Mouse (Mus musculus) small intestine, adult 2 months (tissue): ENCODE results near the gene Hivep2. TPM values are rescaled to one million over a fixed set of nuclear protein-coding genes. Genes with fewer than 3 reads are reported as not detected.
A peak's percentile ranks its signal among the peaks of the same experiment; 100 is the strongest.

Experiments used
- H3K27ac ChIP-seq: fragments of 200-500 bp; 2 replicates; pipeline ENCODE4 v1.5.1; 2012; ENCODE audit warnings: low read depth, low read length, control low read depth, inconsistent platforms; ENCODE audit not compliant: insufficient read depth
- H3K27me3 ChIP-seq: fragments of 200-500 bp; 2 replicates; pipeline ENCODE4 v1.6.1; 2012; ENCODE audit warnings: mild to moderate bottlenecking, moderate library complexity, low read length, inconsistent platforms; ENCODE audit not compliant: control insufficient read depth, insufficient read depth
- H3K36me3 ChIP-seq: fragments of 200-500 bp; 2 replicates; pipeline ENCODE4 v1.6.1; 2012; ENCODE audit warnings: mild to moderate bottlenecking, low read length, control low read depth, inconsistent platforms; ENCODE audit not compliant: control insufficient read depth, insufficient read depth
- H3K4me1 ChIP-seq: fragments of 200-500 bp; 2 replicates; pipeline ENCODE4 v1.6.1; 2012; ENCODE audit warnings: low read length, inconsistent platforms, mixed read lengths; ENCODE audit not compliant: control insufficient read depth, insufficient read depth, insufficient read length
- H3K4me3 ChIP-seq: fragments of 200-500 bp; 2 replicates; pipeline ENCODE4 v1.5.1; 2012; ENCODE audit warnings: low read depth, mild to moderate bottlenecking, control low read depth, inconsistent platforms, low read length, moderate library complexity
- CTCF ChIP-seq: fragments of 200-500 bp; IDR thresholded peaks from 2 replicates; pipeline ENCODE4 v1.5.1; 2012; ENCODE audit warnings: low read depth, mild to moderate bottlenecking, control low read depth, inconsistent platforms, low read length, moderate library complexity, mixed read lengths; ENCODE audit not compliant: insufficient replicate concordance, insufficient read length; ENCODE audit errors: extremely low read depth
- POLR2A ChIP-seq: fragments of 200-500 bp; IDR thresholded peaks from 2 replicates; pipeline ENCODE4 v1.6.1; 2012; ENCODE audit warnings: low read depth, mild to moderate bottlenecking, control low read depth, inconsistent platforms, low read length, moderate library complexity
- WGBS: fragments of 180-500 bp; shearing (Covaris S2); methylation state at CpG from one replicate; pipeline ENCODE4 v1.1.7; 2018; 5-methylcytosine and 5-hydroxymethylcytosine counted together
- polyA plus RNA-seq: library from polyadenylated mRNA; depleted of rRNA; stranded (reverse); fragments of >200 nt; gene quantifications from 2 replicates; pipeline ENCODE4 v1.2.3, GENCODE M21; 2012

Gene Hivep2
- polyA plus RNA-seq, 1 experiment: 4.2 TPM

GRCm38 (mm10) chr10:13984233-13984632 is 18.4 kb downstream of the Hivep2 start:
- Histone ChIP-seq H3K4me3 (no peak overlapping the region), H3K4me1 (peaks cover 16% of the 10 kb centered on the region; the same call in 1 of the 2 replicates), H3K27ac (peak overlapping the region; percentile 10; the same call in 1 of the 2 replicates), H3K36me3 (no peaks in the 10 kb centered on the region), H3K27me3 (no peaks in the 10 kb centered on the region)
- TF ChIP-seq CTCF (no peak), POLR2A (no peak)

GRCm38 (mm10) chr10:13986539-13986938 is 20.7 kb downstream of the Hivep2 start:
- TF ChIP-seq CTCF: no peak
- TF ChIP-seq POLR2A: no peak
- Histone ChIP-seq H3K4me1 (peaks cover 16% of the 10 kb centered on the region; the same call in 1 of the 2 replicates), H3K4me3 (no peak overlapping the region), H3K36me3 (no peaks in the 10 kb centered on the region), H3K27ac (peak overlapping the region; percentile 51; the same call in 1 of the 2 replicates), H3K27me3 (no peaks in the 10 kb centered on the region)
- 52% methylated on average over 2 of the region's 2 CpGs for WGBS

DNA sequence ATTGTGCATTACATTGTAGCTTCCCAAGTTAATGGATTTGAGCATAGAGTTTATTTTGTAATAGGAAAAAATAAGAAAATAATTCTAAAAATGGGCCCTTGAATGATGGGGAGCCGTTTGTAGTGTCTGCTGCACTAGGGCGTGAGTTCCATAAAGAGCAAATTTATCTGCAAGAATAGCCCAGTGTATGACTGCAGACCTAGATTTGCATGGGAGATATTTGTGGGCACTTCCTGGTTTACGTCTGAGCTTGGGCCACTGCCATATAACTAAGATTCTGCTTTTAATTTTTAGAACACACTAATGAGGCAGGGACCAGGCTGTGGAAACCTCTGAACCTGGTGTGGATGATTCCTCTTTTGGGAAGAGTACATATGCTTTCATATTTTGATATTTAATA is 21.5 kb downstream of the Hivep2 start:
- TF ChIP-seq CTCF (no peak), POLR2A (no peak)
- Histone ChIP-seq H3K27me3 (no peaks in the 10 kb centered on the region), H3K4me3 (no peak overlapping the region), H3K27ac (no peak overlapping the region), H3K36me3 (no peaks in the 10 kb centered on the region), H3K4me1 (peaks cover 16% of the 10 kb centered on the region; the same call in 1 of the 2 replicates)
- 12% methylated on average over 3 of the region's 3 CpGs for WGBS

DNA sequence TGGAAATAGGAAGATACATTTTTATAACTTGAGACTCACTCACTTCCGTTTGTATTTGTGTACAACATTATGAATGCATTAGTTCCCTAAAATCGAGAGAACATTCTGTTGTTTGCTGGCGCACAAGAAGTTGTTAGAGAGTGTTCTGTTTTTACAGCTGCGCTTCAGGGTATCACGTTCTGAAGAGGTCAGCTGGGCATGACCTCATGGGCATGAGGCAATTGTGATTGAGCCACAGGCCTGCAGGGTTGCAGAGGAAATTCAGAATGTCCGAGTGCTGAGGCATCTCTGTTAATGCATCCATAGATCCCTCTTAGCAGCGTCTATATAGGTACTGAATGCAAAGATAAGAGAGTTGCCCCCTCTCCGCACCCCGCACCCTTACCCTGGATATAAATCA is 22.4 kb downstream of the Hivep2 start:
- no peaks in the 10 kb centered on the region for H3K36me3 ChIP-seq
- no peak for TF ChIP-seq CTCF
- TF ChIP-seq POLR2A: no peak
- H3K27me3 ChIP-seq: no peaks in the 10 kb centered on the region
- H3K4me1 ChIP-seq: peaks cover 16% of the 10 kb centered on the region; the same call in 1 of the 2 replicates
- H3K4me3 ChIP-seq: no peak overlapping the region
- WGBS: 79% methylated on average over 9 of the region's 9 CpGs
- H3K27ac ChIP-seq: peak overlapping the region; percentile 12; the same call in 1 of the 2 replicates

DNA sequence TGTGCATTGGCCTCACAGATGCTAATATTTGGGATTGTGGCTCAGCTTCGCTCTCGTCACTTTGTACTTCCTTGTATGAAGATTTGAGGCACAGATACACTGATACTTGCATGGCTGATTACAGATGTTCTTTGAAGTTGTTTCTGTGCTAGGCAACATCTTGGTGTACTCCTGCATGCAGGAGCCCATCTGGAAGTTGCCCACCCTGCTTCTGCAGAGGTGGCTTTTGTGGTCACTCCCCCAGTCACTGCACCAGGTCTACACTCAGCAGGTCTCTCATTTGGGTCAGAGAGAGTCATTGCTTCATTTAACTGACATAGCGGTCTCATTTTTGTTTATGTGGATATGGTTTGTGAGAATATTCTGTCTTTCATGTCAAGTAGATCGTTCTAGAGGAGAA is 22.9 kb downstream of the Hivep2 start:
- Histone ChIP-seq H3K4me3 (no peak overlapping the region), H3K4me1 (peaks cover 16% of the 10 kb centered on the region; the same call in 1 of the 2 replicates), H3K36me3 (no peaks in the 10 kb centered on the region), H3K27ac (no peak overlapping the region), H3K27me3 (no peaks in the 10 kb centered on the region)
- TF ChIP-seq CTCF: no peak
- no peak for TF ChIP-seq POLR2A
- WGBS: 69% methylated on average over 4 of the region's 4 CpGs

GRCm38 (mm10) chr10:13990842-13991241 is 25.0 kb downstream of the Hivep2 start:
- Histone ChIP-seq H3K36me3 (no peaks in the 10 kb centered on the region), H3K27ac (no peak overlapping the region)
- 93% methylated on average over 2 of the region's 2 CpGs for WGBS

GRCm38 (mm10) chr10:13993411-13993810 is 27.5 kb downstream of the Hivep2 start:
- TF ChIP-seq POLR2A (no peak), CTCF (no peak)
- Histone ChIP-seq H3K27me3 (no peaks in the 10 kb centered on the region), H3K4me1 (peaks cover 2% of the 10 kb centered on the region; the same call in 1 of the 2 replicates), H3K27ac (no peak overlapping the region), H3K4me3 (no peak overlapping the region; the same call in 1 of the 2 replicates), H3K36me3 (no peaks in the 10 kb centered on the region)
- WGBS: 82% methylated on average over 6 of the region's 6 CpGs

More at GRCm38 (mm10) chr10:13990842-13991241, 25.0 kb downstream of the Hivep2 start:
- H3K4me1 ChIP-seq: peaks cover 14% of the 10 kb centered on the region; the same call in 1 of the 2 replicates
- no peak overlapping the region for H3K4me3 ChIP-seq
- TF ChIP-seq CTCF (no peak), POLR2A (no peak)
- no peaks in the 10 kb centered on the region for H3K27me3 ChIP-seq
